Mouse (Mus musculus) monocyte, adult 59 days (primary cell): ENCODE data around the gene Alg13. TPM values are rescaled to one million over a fixed set of nuclear protein-coding genes. Genes with fewer than 3 reads are reported as not detected.

Experiments used
- total RNA-seq, 2 experiments: library from RNA; stranded (reverse); gene quantifications; one replicate each; pipeline ENCODE4 v1.2.4; 2023

Gene Alg13
- 10 to 100 TPM; 16.2 to 20.3 TPM for total RNA-seq

GRCm38 (mm10) chrX:144317548-144318163, at the start of gene Alg13:
Gene Alg13 (plus strand): TSS chrX:144317804.

Other genes starting within 250 kb of the Alg13 start
- gene A730046J19Rik, start 164.1 kb upstream of the Alg13 start, total RNA-seq = under 1 TPM in 1 of 2 experiments, not detected in 1; 0.15 TPM
- gene Trpc5os, start 138.8 kb downstream of the Alg13 start, total RNA-seq = not detected